Mouse (Mus musculus) ES-E14 (cell line): ENCODE measurements at regions not wholly inside any gene's neighbourhood (a gene's known extent, or its start where the extent isn't known, plus 50 kb on each side); places are given as distances from the start of the nearest gene placed in this dataset.

Source experiments
- CHD2 ChIP-seq: IDR thresholded peaks from 2 replicates; pipeline ENCODE4 v1.6.1; 2014; ENCODE audit warnings: mild to moderate bottlenecking, low read depth, low read length, inconsistent platforms
- ZNF384 ChIP-seq: IDR thresholded peaks from 2 replicates; pipeline ENCODE4 v1.6.1; 2012; ENCODE audit warnings: low read depth, low read length, inconsistent platforms

- TF ChIP-seq ZNF384 (no peak), CHD2 (no peak)
Measured at GRCm38 (mm10) chr4:142544736-142545135, 305.5 kb upstream of the Kazn start.
